Mouse (Mus musculus): Measurements from ENCODE around the gene Dusp6.

- TF ChIP-seq EP300 (IDR thresholded peaks at IDR 0.05; ENCODE audit: low read depth) (no peak), CTCF (IDR thresholded peaks at IDR 0.05; ENCODE audit: low read depth) (no peak)
Measured at GRCm38 (mm10) chr10:99265011-99265694, 2.1 kb downstream of the Dusp6 start.
